Mouse (Mus musculus): ENCODE data around the gene Rere. TPM values are rescaled to one million over a fixed set of nuclear protein-coding genes. Genes with fewer than 3 reads are reported as not detected.
A peak's percentile ranks its signal among the peaks of the same experiment; 100 is the strongest.

Rere gene
- polyA plus RNA-seq, 2 experiments = 4.8 to 5.1 TPM

DNA sequence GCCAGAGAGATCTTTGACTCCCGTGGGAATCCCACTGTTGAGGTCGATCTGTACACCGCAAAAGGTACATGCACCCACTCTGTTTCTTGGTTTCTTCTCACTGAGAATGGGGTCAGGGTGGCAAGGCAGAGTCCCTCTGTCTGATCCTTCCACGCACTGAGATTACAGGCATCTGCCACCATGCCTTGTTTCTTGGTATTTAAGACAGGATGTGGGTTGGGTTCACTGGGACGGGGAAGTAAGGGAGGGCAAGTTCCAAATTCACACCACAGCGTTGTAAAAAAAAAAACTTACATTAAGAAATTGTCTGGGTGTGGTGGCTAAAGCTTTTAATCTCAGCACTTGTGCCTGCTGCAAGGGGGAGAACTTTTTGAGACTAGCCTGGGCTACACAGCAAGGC is 41.9 kb upstream of the Rere start:
- no peak for ATAC-seq (ENCODE audit: insufficient read depth)
- no peaks in the 10 kb centered on the region for H3K9me3 ChIP-seq (ENCODE audit: control insufficient read depth, low read length)
- H3K36me3 ChIP-seq (replicated peaks; ENCODE audit: control insufficient read depth, insufficient read depth, low read depth) = peaks cover 38% of the 10 kb centered on the region
- TF ChIP-seq CTCF (IDR thresholded peaks at IDR 0.05; ENCODE audit: low read depth) = no peak
- H3K4me2 ChIP-seq (ENCODE audit: low read depth) = peak overlapping the region; percentile 97
- DNase-seq (ENCODE audit: low read depth in 3 of 3, low spot score in 3 of 3) = no peak
- H3K4me3 ChIP-seq (ENCODE audit: insufficient read depth in 1 of 2, low read depth in 2 of 2, low read length in 2 of 2) = peak overlapping the region in 1 of 2 experiments; percentile 86; a peak in 1 of 4 replicates
- no peak overlapping the region for H3K9ac ChIP-seq (replicated peaks)
- H3K4me1 ChIP-seq (replicated peaks; ENCODE audit: control insufficient read depth in 2 of 2, insufficient read depth in 2 of 2, low read length in 1 of 2) = peaks cover 30 to 38% of the 10 kb centered on the region in 2 experiments
- no peak overlapping the region for H3K27ac ChIP-seq
- 33% methylated on average over 6 of the region's 6 CpGs for WGBS (ENCODE audit: insufficient replicate concordance)
- H3K27me3 ChIP-seq (ENCODE audit: control insufficient read depth, insufficient read depth, low read length) = no peaks in the 10 kb centered on the region

DNA sequence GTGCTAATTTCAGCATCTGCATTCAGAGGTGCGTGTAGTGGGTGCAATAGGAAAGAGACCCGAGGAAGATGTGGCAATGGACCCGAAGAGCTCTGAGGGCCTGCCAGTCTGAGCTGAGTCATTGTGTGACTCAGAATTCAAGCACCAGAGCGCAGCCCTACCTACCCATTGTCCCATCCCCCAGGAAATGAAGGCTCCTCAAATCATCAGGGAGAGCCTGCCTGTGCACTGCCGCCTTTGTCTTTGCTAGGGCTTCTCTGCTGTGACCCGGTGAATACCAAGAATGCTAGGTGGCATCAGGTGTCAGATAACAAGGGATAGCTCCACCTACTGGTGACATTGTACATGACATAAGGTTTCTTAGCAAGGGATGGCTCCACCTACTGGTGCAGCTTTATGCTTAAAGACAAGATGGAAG is 41.5 kb upstream of the Rere start:
- Histone ChIP-seq H3K36me3 (replicated peaks; ENCODE audit: control insufficient read depth, insufficient read depth, low read depth) (peaks cover 39% of the 10 kb centered on the region), H3K27me3 (ENCODE audit: control insufficient read depth, insufficient read depth, low read length) (no peaks in the 10 kb centered on the region), H3K4me2 (ENCODE audit: low read depth) (peak overlapping the region; percentile 97), H3K4me3 (ENCODE audit: insufficient read depth in 1 of 2, low read depth in 2 of 2, low read length in 2 of 2) (peak overlapping the region in 1 of 2 experiments; percentile 86; a peak in 1 of 4 replicates), H3K9me3 (ENCODE audit: control insufficient read depth, low read length) (no peaks in the 10 kb centered on the region), H3K9ac (replicated peaks) (no peak overlapping the region), H3K4me1 (replicated peaks; ENCODE audit: control insufficient read depth in 2 of 2, insufficient read depth in 2 of 2, low read length in 1 of 2) (peaks cover 27 to 33% of the 10 kb centered on the region in 2 experiments), H3K27ac (no peak overlapping the region)
- TF ChIP-seq EP300 (IDR thresholded peaks at IDR 0.05; ENCODE audit: low read depth) = no peak
- TF ChIP-seq CTCF (IDR thresholded peaks at IDR 0.05; ENCODE audit: low read depth) = peak; percentile 99
- ATAC-seq (ENCODE audit: insufficient read depth) = 0 out of 2 replicates have a peak, but pooled peaks have one; percentile 2
- peak; percentile 88 to 89 (median 88) for DNase-seq (ENCODE audit: low read depth in 3 of 3, low spot score in 3 of 3)
- 7% methylated on average over 6 of the region's 6 CpGs for WGBS (ENCODE audit: insufficient replicate concordance)

DNA sequence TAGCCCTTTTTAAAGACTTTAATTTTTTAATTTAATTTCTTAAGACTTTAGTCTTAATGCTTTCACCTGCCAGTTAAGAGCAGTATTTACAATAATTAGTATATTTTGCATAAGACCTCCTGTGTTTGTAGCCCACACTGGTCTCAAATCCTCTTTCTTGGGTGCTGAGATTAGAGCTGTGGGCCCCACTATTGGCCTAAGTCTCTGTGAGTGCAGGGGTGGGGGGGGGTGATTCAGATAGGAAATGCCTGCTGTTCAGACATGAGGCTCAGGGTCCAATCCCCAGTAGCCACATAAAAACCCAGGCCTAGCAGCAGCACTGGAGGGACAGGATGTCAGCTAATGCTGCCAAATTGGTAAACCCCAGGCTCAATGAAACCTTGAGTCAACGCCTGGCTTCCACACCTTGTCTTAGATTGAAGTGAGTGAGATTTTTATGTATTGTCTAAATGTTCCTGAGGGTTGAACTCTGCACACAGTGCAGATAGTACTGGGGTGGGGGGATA is 41.0 kb upstream of the Rere start:
- Histone ChIP-seq H3K4me1 (replicated peaks; ENCODE audit: control insufficient read depth in 2 of 2, insufficient read depth in 2 of 2, low read length in 1 of 2) (peaks cover 22 to 28% of the 10 kb centered on the region in 2 experiments), H3K9me3 (ENCODE audit: control insufficient read depth, low read length) (no peaks in the 10 kb centered on the region), H3K4me3 (ENCODE audit: insufficient read depth in 1 of 2, low read depth in 2 of 2, low read length in 2 of 2) (no peak overlapping the region), H3K27ac (no peak overlapping the region), H3K9ac (replicated peaks) (no peak overlapping the region), H3K27me3 (ENCODE audit: control insufficient read depth, insufficient read depth, low read length) (no peaks in the 10 kb centered on the region), H3K4me2 (ENCODE audit: low read depth) (peak overlapping the region; percentile 4; the same call in 1 of the 2 replicates), H3K36me3 (replicated peaks; ENCODE audit: control insufficient read depth, insufficient read depth, low read depth) (peaks cover 42% of the 10 kb centered on the region)
- ATAC-seq (ENCODE audit: insufficient read depth) = no peak
- no peak for DNase-seq (ENCODE audit: low read depth in 3 of 3, low spot score in 3 of 3)
- TF ChIP-seq CTCF (IDR thresholded peaks at IDR 0.05; ENCODE audit: low read depth) (no peak), EP300 (IDR thresholded peaks at IDR 0.05; ENCODE audit: low read depth) (no peak)
- WGBS (ENCODE audit: insufficient replicate concordance) = 67% methylated on average over 1 of the region's 1 CpGs

DNA sequence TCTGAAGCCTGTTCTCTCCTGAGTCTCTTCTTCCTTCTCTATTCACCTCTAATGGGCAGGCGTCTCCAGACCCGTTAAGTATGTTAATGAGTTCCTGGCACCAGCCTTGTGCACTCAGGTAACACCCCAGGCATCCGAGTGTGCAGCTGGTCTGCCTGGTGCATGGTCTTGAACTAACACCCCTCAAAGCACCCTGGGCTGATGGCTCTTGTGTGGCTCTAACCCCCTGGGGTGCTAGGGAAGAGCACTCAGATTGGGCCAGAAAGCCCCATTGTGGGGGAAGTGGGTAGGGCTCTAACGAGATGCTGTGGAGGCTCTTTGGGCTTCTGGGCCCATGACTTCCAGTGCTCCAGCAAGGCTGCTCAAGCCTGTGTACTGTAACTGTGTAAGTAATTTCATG is 39.7 kb upstream of the Rere start:
- H3K36me3 ChIP-seq (replicated peaks; ENCODE audit: control insufficient read depth, insufficient read depth, low read depth) = peaks cover 54% of the 10 kb centered on the region
- ATAC-seq (ENCODE audit: insufficient read depth) (no peak), DNase-seq (ENCODE audit: low read depth in 3 of 3, low spot score in 3 of 3) (no peak)
- peaks cover 15 to 21% of the 10 kb centered on the region in 2 experiments for H3K4me1 ChIP-seq (replicated peaks; ENCODE audit: control insufficient read depth in 2 of 2, insufficient read depth in 2 of 2, low read length in 1 of 2)
- no peak overlapping the region for H3K9ac ChIP-seq (replicated peaks)
- 64% methylated on average over 4 of the region's 4 CpGs for whole genome bisulfite sequencing (ENCODE audit: insufficient replicate concordance)
- no peaks in the 10 kb centered on the region for H3K9me3 ChIP-seq (ENCODE audit: control insufficient read depth, low read length)
- H3K4me3 ChIP-seq (ENCODE audit: insufficient read depth in 1 of 2, low read depth in 2 of 2, low read length in 2 of 2) = no peak overlapping the region
- H3K4me2 ChIP-seq (ENCODE audit: low read depth) = no peak overlapping the region
- no peak overlapping the region for H3K27ac ChIP-seq
- no peaks in the 10 kb centered on the region for H3K27me3 ChIP-seq (ENCODE audit: control insufficient read depth, insufficient read depth, low read length)
- TF ChIP-seq CTCF (IDR thresholded peaks at IDR 0.05; ENCODE audit: low read depth) (no peak), EP300 (IDR thresholded peaks at IDR 0.05; ENCODE audit: low read depth) (no peak)

DNA sequence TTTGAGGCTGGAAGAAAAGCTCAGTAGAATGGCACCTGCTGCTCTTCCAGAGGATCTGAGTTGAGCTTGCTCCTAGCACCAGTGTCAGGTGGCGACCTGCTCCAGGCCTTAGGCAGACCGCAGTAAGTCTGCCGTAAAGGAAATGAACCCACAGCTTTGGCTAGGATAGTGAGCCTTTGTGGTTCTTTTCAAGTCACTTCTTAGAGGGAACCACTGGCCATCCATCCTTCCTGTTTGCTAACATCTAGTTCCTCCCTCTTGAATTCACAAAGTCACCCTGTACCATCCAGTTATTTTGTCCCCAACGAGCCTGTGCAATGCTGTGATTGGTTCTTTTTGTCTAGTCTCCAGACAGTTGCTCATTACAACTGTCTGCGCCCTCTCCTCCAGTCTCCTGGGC is 38.7 kb upstream of the Rere start:
- Histone ChIP-seq H3K36me3 (replicated peaks; ENCODE audit: control insufficient read depth, insufficient read depth, low read depth) (peaks cover 63% of the 10 kb centered on the region), H3K9ac (replicated peaks) (no peak overlapping the region), H3K27ac (no peak overlapping the region), H3K4me1 (replicated peaks; ENCODE audit: control insufficient read depth in 2 of 2, insufficient read depth in 2 of 2, low read length in 1 of 2) (peaks cover 14 to 21% of the 10 kb centered on the region in 2 experiments), H3K9me3 (ENCODE audit: control insufficient read depth, low read length) (no peaks in the 10 kb centered on the region), H3K27me3 (ENCODE audit: control insufficient read depth, insufficient read depth, low read length) (no peaks in the 10 kb centered on the region), H3K4me2 (ENCODE audit: low read depth) (no peak overlapping the region), H3K4me3 (ENCODE audit: insufficient read depth in 1 of 2, low read depth in 2 of 2, low read length in 2 of 2) (no peak overlapping the region)
- no peak for DNase-seq (ENCODE audit: low read depth in 3 of 3, low spot score in 3 of 3)
- ATAC-seq (ENCODE audit: insufficient read depth) = no peak
- TF ChIP-seq EP300 (IDR thresholded peaks at IDR 0.05; ENCODE audit: low read depth) = no peak
- 62% methylated on average over 5 of the region's 5 CpGs for WGBS (ENCODE audit: insufficient replicate concordance)

Measured in liver, embryonic 14.5 days (tissue).